8 mouse cellular contexts compared by ENCODE assay signal in the genomic region with DNA sequence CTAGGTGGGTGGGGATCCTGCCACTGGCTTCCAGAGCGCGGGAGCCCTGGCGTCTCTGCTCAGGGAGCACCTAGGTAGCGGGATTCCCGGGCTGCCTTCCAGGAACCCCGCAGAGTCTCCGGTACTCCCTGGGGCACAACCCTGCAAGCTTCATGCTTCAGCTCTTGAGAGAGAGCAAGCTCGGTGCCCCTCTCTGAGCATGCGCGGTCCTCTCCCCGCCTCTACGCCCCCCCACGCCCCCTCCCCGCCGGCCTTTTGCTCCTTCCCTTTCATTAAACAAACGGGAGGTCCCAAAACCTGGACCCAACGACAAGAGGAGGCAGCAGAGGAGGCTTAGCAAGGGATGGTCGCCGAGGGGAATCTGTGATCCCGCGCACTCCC. TPM values are rescaled to one million over a fixed set of nuclear protein-coding genes. Genes with fewer than 3 reads are reported as not detected.
DNase-seq lines count a peak whose midpoint lies in the region; ATAC-seq and TF ChIP-seq lines count a peak whose summit lies in the region.

TSS of gene Plppr1 (plus strand) at position 253 of the 381 bp plus-strand sequence.

- peak within 1 kb of the TSS; percentile 96 for H3K4me2 ChIP-seq in lung, embryonic 14.5 days
- peak within 1 kb of the TSS; percentile 63 for H3K4me2 ChIP-seq in midbrain, embryonic 11.5 days

- 0 out of 2 replicates have a peak within 1 kb of the TSS, but pooled peaks have one; percentile 4 for H3K27ac ChIP-seq in lung, embryonic 14.5 days (ENCODE audit: low read depth)
- H3K27ac ChIP-seq in midbrain, embryonic 11.5 days (ENCODE audit: low read depth, low read length) = peak within 1 kb of the TSS; percentile 63; the same call in 1 of the 2 replicates
- H3K27ac ChIP-seq in testis, adult 2 months (ENCODE audit: control insufficient read depth, insufficient read depth, low read depth, low read length) = no peak within 1 kb of the TSS

- peaks cover 16% of the 10 kb centered on the region for H3K27me3 ChIP-seq in lung, embryonic 14.5 days (ENCODE audit: insufficient read depth, low read length)
- H3K27me3 ChIP-seq in midbrain, embryonic 11.5 days (ENCODE audit: control insufficient read depth, insufficient read depth, low read length) = peaks cover 5% of the 10 kb centered on the region; the same call in 1 of the 2 replicates
- 0 out of 2 replicates have a peak, but pooled peaks cover 2% of the 10 kb centered on the region for H3K27me3 ChIP-seq in testis, adult 2 months (ENCODE audit: control insufficient read depth, insufficient read depth, low read length)

- peak; percentile 87 for ATAC-seq in lung, embryonic 14.5 days (ENCODE audit: insufficient read depth)
- peak; percentile 87 for ATAC-seq in midbrain, embryonic 11.5 days (ENCODE audit: low FRiP score)

- no peaks in the 10 kb centered on the region for H3K36me3 ChIP-seq in lung, embryonic 14.5 days (ENCODE audit: insufficient read depth)
- no peaks in the 10 kb centered on the region for H3K36me3 ChIP-seq in midbrain, embryonic 11.5 days (ENCODE audit: control insufficient read depth, insufficient read depth, low read length)
- H3K36me3 ChIP-seq in testis, adult 2 months (ENCODE audit: control insufficient read depth, insufficient read depth, low read length) = no peaks in the 10 kb centered on the region

- 0 out of 2 replicates have a peak, but pooled peaks cover 2% of the 10 kb centered on the region for H3K4me1 ChIP-seq in lung, embryonic 14.5 days (ENCODE audit: insufficient read depth)
- H3K4me1 ChIP-seq in midbrain, embryonic 11.5 days (ENCODE audit: control insufficient read depth, insufficient read depth, low read length) = peaks cover 9% of the 10 kb centered on the region
- H3K4me1 ChIP-seq in testis, adult 2 months (ENCODE audit: control insufficient read depth, insufficient read depth, low read length) = peaks cover 7% of the 10 kb centered on the region; the same call in 1 of the 2 replicates

- no peak for TF ChIP-seq POLR2A in testis, adult 2 months (IDR thresholded peaks at IDR 0.05; ENCODE audit: control insufficient read depth, low read depth, low read length)

- intact Hi-C loops in heart, postnatal 10 days (cut with DNase I) = no loop called here

- no peak for TF ChIP-seq CTCF in lung, embryonic 14.5 days (IDR thresholded peaks at IDR 0.05; ENCODE audit: low read depth)
- no peak for TF ChIP-seq CTCF in testis, adult 2 months (IDR thresholded peaks at IDR 0.05; ENCODE audit: control insufficient read depth, insufficient read depth, insufficient replicate concordance, low read depth, low read length)

- H3K4me3 ChIP-seq in lung, embryonic 14.5 days (ENCODE audit: low read depth, low read length) = peak within 1 kb of the TSS; percentile 53
- peak within 1 kb of the TSS; percentile 45 for H3K4me3 ChIP-seq in midbrain, embryonic 11.5 days (ENCODE audit: low read depth, low read length)
- H3K4me3 ChIP-seq in testis, adult 2 months (ENCODE audit: control insufficient read depth, low read depth, low read length) = peak within 1 kb of the TSS; percentile 46

- WGBS in lung, embryonic 14.5 days = under 1% methylated on average over 21 of the region's 21 CpGs
- under 1% methylated on average over 19 of the region's 21 CpGs for WGBS in midbrain, embryonic 11.5 days

- DNase-seq in lung, embryonic 14.5 days = peak; percentile 71
- no peak for DNase-seq in lung, postnatal 14 days
- peak; percentile 72 for DNase-seq in embryo, embryonic 10 days (ENCODE audit: low spot score)
- DNase-seq in heart, postnatal 10 days = peak; percentile 12 to 24
- DNase-seq in layer of hippocampus, adult 9-11 months = peak; percentile 13
- DNase-seq in midbrain, embryonic 11.5 days (ENCODE audit: low spot score, missing footprints) = peak; percentile 96
- no peak for DNase-seq in spleen, postnatal 10 days (ENCODE audit: low spot score in 2 of 2)

- H3K9ac ChIP-seq in lung, embryonic 14.5 days = peak within 1 kb of the TSS; percentile 49
- peak within 1 kb of the TSS; percentile 67 for H3K9ac ChIP-seq in midbrain, embryonic 11.5 days (ENCODE audit: low read length)

- no peaks in the 10 kb centered on the region for H3K9me3 ChIP-seq in lung, embryonic 14.5 days (ENCODE audit: low read depth, low read length)
- H3K9me3 ChIP-seq in midbrain, embryonic 11.5 days (ENCODE audit: control insufficient read depth, low read length) = no peaks in the 10 kb centered on the region

RNA-seq across cellular contexts. Expression of gene Plppr1, which starts in this region (rescaled TPM):
- 0.63 and 1.2 TPM in 2 replicates for polyA plus RNA-seq in lung, embryonic 14.5 days (2014; fragmentation: Nextera tagmentation; extraction: Ambion mirVana)
- total RNA-seq in heart, postnatal 10 days (2021) = under 1 TPM; 0.89 to 0.99 TPM
- 11.5 and 12.7 TPM in 2 replicates for polyA plus RNA-seq in midbrain, embryonic 11.5 days (2014; fragmentation: Nextera tagmentation; extraction: Ambion mirVana)
- not detected in 2 replicates for polyA plus RNA-seq in testis, adult 2 months (2012; rRNA removed)

Comparison
In these comparisons a context has a peak if more than half of its experiments do, and no peak if none do; other contexts are left out.
1. DNase-seq: peak in lung, embryonic 14.5 days (single experiment), embryo, embryonic 10 days (single experiment), layer of hippocampus, adult 9-11 months (single experiment) and midbrain, embryonic 11.5 days (single experiment); none in lung, postnatal 14 days (single experiment) and spleen, postnatal 10 days (0 of 2).
2. Peak in DNase-seq in heart, postnatal 10 days; RNA of the gene not detected or under 1 TPM.
3. Peak in every context shown above with its lines, with median percentiles within 50 percentile points of each other: H3K4me3 ChIP-seq.